Mouse (Mus musculus) fibroblast of lung, adult 2 months (primary cell): Measurements from ENCODE around the gene Grm7.

Source experiments
- DNase-seq: peaks from one replicate; pipeline ENCODE4 v3.0.0-alpha.2; 2011; ENCODE audit warnings: low read depth

Grm7 gene

GRCm38 (mm10) chr6:111368551-111368950 is 723.2 kb downstream of the Grm7 start:
- DNase-seq, result no peak

- peak; percentile 3 for DNase-seq
Observed at GRCm38 (mm10) chr6:111369013-111369412, 723.6 kb downstream of the Grm7 start.

GRCm38 (mm10) chr6:111371581-111372349 is 726.4 kb downstream of the Grm7 start:
- no peak for DNase-seq

GRCm38 (mm10) chr6:111372626-111373380 is 727.4 kb downstream of the Grm7 start:
- no peak for DNase-seq

GRCm38 (mm10) chr6:111380710-111381109 is 735.3 kb downstream of the Grm7 start:
- no peak for DNase-seq

- DNase-seq, result no peak
Observed at GRCm38 (mm10) chr6:111408750-111409149, 763.4 kb downstream of the Grm7 start.

- no peak for DNase-seq
Observed at GRCm38 (mm10) chr6:111424737-111425136, 779.4 kb downstream of the Grm7 start.

- DNase-seq, result no peak
Observed at GRCm38 (mm10) chr6:111446228-111446627, 800.8 kb downstream of the Grm7 start.

GRCm38 (mm10) chr6:111447851-111448250 is 802.5 kb downstream of the Grm7 start:
- DNase-seq, result peak; percentile 33

GRCm38 (mm10) chr6:111449054-111449783 is 803.8 kb downstream of the Grm7 start:
- no peak for DNase-seq

- no peak for DNase-seq
Observed at GRCm38 (mm10) chr6:111481866-111482265, 836.5 kb downstream of the Grm7 start.

GRCm38 (mm10) chr6:111486081-111486480 is 840.7 kb downstream of the Grm7 start:
- no peak for DNase-seq

- no peak for DNase-seq
Observed at GRCm38 (mm10) chr6:111487556-111487955, 842.2 kb downstream of the Grm7 start.

- no peak for DNase-seq
Observed at GRCm38 (mm10) chr6:111492166-111492565, 846.8 kb downstream of the Grm7 start.

- DNase-seq, result no peak
Observed at GRCm38 (mm10) chr6:111499542-111499941, 854.2 kb downstream of the Grm7 start.

- no peak for DNase-seq
Observed at GRCm38 (mm10) chr6:111510768-111511459, 865.5 kb downstream of the Grm7 start.

GRCm38 (mm10) chr6:111512359-111512758 is 867.0 kb downstream of the Grm7 start:
- no peak for DNase-seq

GRCm38 (mm10) chr6:111521229-111521628 is 875.8 kb downstream of the Grm7 start:
- DNase-seq, result no peak

- DNase-seq, result no peak
Observed at GRCm38 (mm10) chr6:111522122-111522521, 876.7 kb downstream of the Grm7 start.

GRCm38 (mm10) chr6:111529985-111530384 is 884.6 kb downstream of the Grm7 start:
- no peak for DNase-seq

- DNase-seq, result no peak
Observed at GRCm38 (mm10) chr6:111558588-111558987, 913.2 kb downstream of the Grm7 start.

- no peak for DNase-seq
Observed at GRCm38 (mm10) chr6:111559459-111559858, 914.1 kb downstream of the Grm7 start.
